Mouse (Mus musculus) liver, adult 2 months (tissue): ENCODE data around the gene Stx7.

Experiments
- CTCF ChIP-seq: fragments of 200-500 bp; IDR thresholded peaks from 2 replicates; pipeline ENCODE4 v1.5.1; 2011; ENCODE audit warnings: low read depth, low read length, control low read depth
- POLR2A ChIP-seq: fragments of 200-500 bp; IDR thresholded peaks from 2 replicates; pipeline ENCODE4 v1.6.1; 2011; ENCODE audit warnings: low read length, control low read depth; ENCODE audit not compliant: insufficient read depth; ENCODE audit errors: extremely low read depth

GRCm38 (mm10) chr10:24158470-24159254, 9.6 kb downstream of the Stx7 start:
- TF ChIP-seq POLR2A (no peak), CTCF (no peak)
